Mouse (Mus musculus): ENCODE measurements around the gene Toporsl. TPM values are rescaled to one million over a fixed set of nuclear protein-coding genes. Genes with fewer than 3 reads are reported as not detected.
A peak's percentile ranks its signal among the peaks of the same experiment; 100 is the strongest.

Gene Toporsl
- total RNA-seq (2021): not detected
- long read RNA-seq, experiment 1: 0 reads
- long read RNA-seq, experiment 2: 0 reads

- DNase-seq (ENCODE audit: low spot score in 2 of 2): no peak
These were observed at the start of gene Toporsl for GRCm38 (mm10) chr4:52595927-52596326. Gene Toporsl (plus strand): TSS chr4:52596274.

DNA sequence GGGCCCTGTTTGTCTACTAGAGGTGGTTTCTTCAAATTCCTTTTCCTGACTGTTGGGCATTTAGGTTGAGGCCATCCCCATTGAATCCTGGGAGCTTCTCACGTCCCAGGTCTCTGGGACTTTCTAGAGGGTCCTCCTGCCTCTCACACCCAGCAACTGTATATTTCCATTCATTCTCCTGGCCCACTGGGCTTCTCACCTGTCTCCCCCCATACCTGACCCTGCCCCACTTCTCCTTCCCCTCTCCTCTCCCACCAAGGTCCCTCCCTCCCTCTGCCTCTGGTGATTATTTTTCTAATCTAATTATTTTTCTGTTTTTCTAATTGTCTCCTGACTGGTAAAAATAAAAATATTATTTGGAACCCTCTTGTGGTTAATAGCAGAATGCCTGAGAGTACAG lies 38.4 kb upstream of the Toporsl start:
- no peak for DNase-seq (ENCODE audit: low spot score in 2 of 2)

- no peak for DNase-seq (ENCODE audit: low spot score in 2 of 2)
These were observed 38.0 kb upstream of the Toporsl start for GRCm38 (mm10) chr4:52558080-52558479.

GRCm38 (mm10) chr4:52563859-52564258 lies 32.2 kb upstream of the Toporsl start:
- no peak for DNase-seq (ENCODE audit: low spot score in 2 of 2)

DNA sequence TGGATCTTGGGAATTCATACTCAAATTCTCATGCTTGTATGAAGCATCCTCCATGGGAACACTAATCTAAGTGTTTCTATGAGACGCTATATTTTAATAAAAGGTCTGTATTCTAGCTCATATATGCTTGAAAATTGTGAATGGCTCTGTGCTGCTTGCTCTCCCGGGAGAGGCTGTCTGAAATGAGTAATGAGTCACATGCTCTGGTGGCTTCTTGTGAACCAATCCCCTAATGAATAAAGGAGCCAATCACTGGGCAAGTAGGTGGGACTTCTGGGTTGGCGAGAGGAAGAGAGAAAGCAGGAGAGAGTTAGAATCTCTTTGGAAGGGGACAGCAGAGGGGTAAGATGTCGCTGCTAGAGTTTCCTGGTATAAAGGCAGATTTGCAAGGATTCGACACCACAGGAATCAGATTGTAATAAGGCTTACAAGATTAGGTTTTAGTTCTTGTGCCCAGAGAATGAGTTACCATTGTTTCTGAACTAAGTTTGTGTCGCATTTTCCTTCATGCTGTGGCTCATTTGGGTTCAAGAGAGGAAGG lies 9.8 kb upstream of the Toporsl start:
- DNase-seq (ENCODE audit: low spot score in 2 of 2): no peak

GRCm38 (mm10) chr4:52593821-52594356 lies 2.2 kb upstream of the Toporsl start:
- DNase-seq (ENCODE audit: low spot score in 2 of 2): peak in 1 of 2 experiments; percentile 30

DNA sequence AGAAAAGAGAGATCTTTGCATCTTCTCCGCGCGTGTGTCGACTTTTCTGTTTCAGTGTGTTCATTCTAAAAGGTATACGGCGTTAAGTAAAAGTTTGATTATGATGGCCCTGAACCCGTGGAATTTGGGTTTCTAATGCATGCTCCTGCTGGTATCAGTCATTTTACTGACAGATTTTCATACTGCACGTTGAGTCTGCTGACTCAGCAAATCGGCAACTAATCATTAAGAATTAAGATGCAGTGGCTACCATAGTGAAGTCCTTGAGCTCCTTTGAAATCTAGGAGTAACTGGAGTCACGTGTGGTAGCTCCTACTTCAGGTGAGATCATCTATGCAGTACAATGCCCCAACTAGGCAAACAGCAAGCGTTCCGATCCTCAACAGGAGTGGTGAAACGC lies 1.4 kb upstream of the Toporsl start:
- no peak for DNase-seq (ENCODE audit: low spot score in 2 of 2)

DNA sequence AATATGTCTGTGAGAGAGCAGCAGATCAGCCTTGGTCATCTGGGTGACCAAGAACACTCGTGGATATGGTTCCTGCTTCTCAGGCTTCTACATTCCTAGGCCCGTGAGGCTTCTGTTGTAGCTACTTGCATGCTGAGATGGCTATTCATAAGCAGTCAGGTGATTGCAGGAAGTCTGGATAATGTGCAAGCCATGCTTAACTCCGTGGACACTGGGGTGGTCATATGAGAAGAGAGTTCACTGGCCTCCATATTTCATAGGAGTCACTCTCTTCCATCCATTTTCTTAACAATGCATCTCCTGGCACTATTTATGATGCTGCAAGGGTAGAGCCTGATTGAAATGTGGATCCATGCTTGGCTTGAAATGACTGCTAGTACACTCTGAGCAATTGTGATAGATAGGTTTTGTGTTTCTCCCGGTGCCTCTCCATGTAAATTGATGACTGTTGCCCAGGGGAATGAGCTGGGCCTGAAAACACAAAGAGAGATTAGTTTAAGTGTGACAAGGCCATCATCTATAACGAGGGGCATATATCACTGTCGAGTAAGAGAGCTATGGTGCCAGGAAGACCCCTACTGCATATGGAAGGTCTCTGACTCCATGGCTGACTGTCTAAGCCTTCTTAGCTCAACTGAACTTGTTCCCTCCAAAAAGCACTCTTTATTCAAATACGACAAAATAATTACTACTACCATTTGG lies 2.3 kb downstream of the Toporsl start:
- no peak for DNase-seq (ENCODE audit: low spot score in 2 of 2)

GRCm38 (mm10) chr4:52606923-52607322 lies 10.8 kb downstream of the Toporsl start:
- no peak for DNase-seq (ENCODE audit: low spot score in 2 of 2)

GRCm38 (mm10) chr4:52634986-52635385 lies 38.9 kb downstream of the Toporsl start:
- DNase-seq (ENCODE audit: low spot score in 2 of 2): no peak

- no peak for DNase-seq (ENCODE audit: low spot score in 2 of 2)
These were observed 51.7 kb downstream of the Toporsl start for GRCm38 (mm10) chr4:52647791-52648190.

DNA sequence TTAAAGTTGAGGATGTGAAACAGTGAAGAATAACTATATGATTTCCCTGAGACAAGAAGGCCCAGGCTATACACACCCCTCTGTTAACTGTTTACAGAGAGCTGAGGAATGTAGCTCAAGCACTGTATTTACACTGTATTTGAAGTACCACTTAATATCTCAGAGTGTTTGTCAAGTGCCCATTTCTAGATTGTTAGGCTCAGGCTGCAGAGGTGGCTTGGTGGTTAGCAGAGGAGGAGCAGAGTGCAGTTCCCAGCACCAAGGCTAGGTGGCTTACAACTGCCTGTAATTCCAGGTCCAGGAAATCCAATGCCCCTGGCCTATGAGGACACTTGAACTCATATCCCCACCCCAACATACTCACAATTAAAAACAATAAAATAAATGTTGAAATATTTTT lies 63.6 kb downstream of the Toporsl start:
- no peak for DNase-seq (ENCODE audit: low spot score in 2 of 2)

- DNase-seq (ENCODE audit: low spot score in 2 of 2): no peak
These were observed 64.6 kb downstream of the Toporsl start for GRCm38 (mm10) chr4:52660701-52661117.

DNA sequence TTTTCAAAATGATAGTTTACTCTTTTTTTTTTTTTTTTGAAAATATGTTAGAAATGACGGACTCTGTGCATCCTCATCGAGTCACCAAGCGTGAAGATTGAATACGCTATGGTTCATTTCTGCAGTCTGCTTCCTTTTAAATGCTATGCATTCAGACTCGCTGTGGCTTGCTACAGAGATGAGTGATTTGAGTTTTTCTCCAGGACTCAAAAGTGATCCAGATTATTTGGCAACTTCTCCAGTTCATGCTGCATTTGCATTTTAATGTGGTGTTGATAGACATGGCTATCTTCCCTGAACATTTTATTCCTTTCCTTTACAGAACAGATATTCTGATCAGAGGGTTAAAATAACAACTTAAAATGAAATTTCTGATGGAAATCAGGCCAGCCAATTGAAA lies 65.2 kb downstream of the Toporsl start:
- peak in 1 of 2 experiments; percentile 19 for DNase-seq (ENCODE audit: low spot score in 2 of 2)

Other genes with a start within 250 kb of the Toporsl start
- 1 to 10 TPM; 7.9 to 8.4 TPM for gene Smc2, start 157.0 kb upstream of the Toporsl start, total RNA-seq (2021)
- not detected for gene Vma21-ps, start 99.0 kb upstream of the Toporsl start, total RNA-seq (2021)
- not detected for gene Olfr275, start 218.3 kb downstream of the Toporsl start, total RNA-seq (2021)

Measured in layer of hippocampus, postnatal 14 days (tissue).